Mouse (Mus musculus) right cerebral cortex, postnatal 25 days (tissue): ENCODE measurements around the gene Itk.

Experiments
- DNase-seq: peaks from one replicate; pipeline ENCODE4 v3.0.0; 2022

Gene Itk

GRCm38 (mm10) chr11:46392890-46393289, 3.6 kb upstream of the Itk start:
- no peak for DNase-seq

- no peak for DNase-seq
Observed at GRCm38 (mm10) chr11:46390621-46391020, 1.3 kb upstream of the Itk start.

- no peak for DNase-seq
Observed at GRCm38 (mm10) chr11:46388438-46388837, 877 bp downstream of the Itk start.

- DNase-seq = no peak
Observed at GRCm38 (mm10) chr11:46387061-46387460, 2.3 kb downstream of the Itk start.

GRCm38 (mm10) chr11:46386556-46386955, 2.8 kb downstream of the Itk start:
- no peak for DNase-seq

- no peak for DNase-seq
Observed at GRCm38 (mm10) chr11:46384925-46385324, 4.4 kb downstream of the Itk start.

- no peak for DNase-seq
Observed at GRCm38 (mm10) chr11:46382466-46382865, 6.8 kb downstream of the Itk start.

- DNase-seq = no peak
Observed at GRCm38 (mm10) chr11:46380097-46380675, 9.1 kb downstream of the Itk start.

- no peak for DNase-seq
Observed at GRCm38 (mm10) chr11:46377819-46378782, 11.2 kb downstream of the Itk start.

GRCm38 (mm10) chr11:46377316-46377715, 12.0 kb downstream of the Itk start:
- DNase-seq = no peak

GRCm38 (mm10) chr11:46375015-46375414, 14.3 kb downstream of the Itk start:
- DNase-seq = no peak

- DNase-seq = no peak
Observed at GRCm38 (mm10) chr11:46373071-46374030, 16.0 kb downstream of the Itk start.

- DNase-seq = no peak
Observed at GRCm38 (mm10) chr11:46372331-46372953, 16.9 kb downstream of the Itk start.

GRCm38 (mm10) chr11:46371250-46371649, 18.1 kb downstream of the Itk start:
- DNase-seq = no peak

- DNase-seq = no peak
Observed at GRCm38 (mm10) chr11:46370457-46370856, 18.9 kb downstream of the Itk start.

GRCm38 (mm10) chr11:46366357-46366756, 23.0 kb downstream of the Itk start:
- DNase-seq = no peak

- DNase-seq = no peak
Observed at GRCm38 (mm10) chr11:46365744-46366143, 23.6 kb downstream of the Itk start.

GRCm38 (mm10) chr11:46363864-46364263, 25.5 kb downstream of the Itk start:
- DNase-seq = no peak

- DNase-seq = peak; percentile 11
Observed at GRCm38 (mm10) chr11:46362061-46363022, 27.0 kb downstream of the Itk start.

GRCm38 (mm10) chr11:46360991-46361665, 28.2 kb downstream of the Itk start:
- no peak for DNase-seq

- no peak for DNase-seq
Observed at GRCm38 (mm10) chr11:46358369-46358768, 30.9 kb downstream of the Itk start.
